Mouse (Mus musculus) liver, embryonic 11.5 days (tissue): ENCODE results near the gene Trim23. TPM values are rescaled to one million over a fixed set of nuclear protein-coding genes. Genes with fewer than 3 reads are reported as not detected.

ENCODE experiments used
- ATAC-seq: fragments of 200-750 bp; cut with Nextera tagmentation; replicated peaks from 2 replicates; pipeline ENCODE4 v1.8.0; 2017; ENCODE audit warnings: moderate number of reproducible peaks, mild to moderate bottlenecking, moderate TSS enrichment, moderate library complexity; ENCODE audit not compliant: low FRiP score
- DNase-seq: peaks from one replicate; pipeline ENCODE4 v3.0.0-alpha.2; 2017; ENCODE audit warnings: low spot score
- H3K27ac ChIP-seq: fragments of 300-500 bp; sonication (generic); 2 replicates; pipeline ENCODE4 v1.5.1; 2014; ENCODE audit warnings: mild to moderate bottlenecking, low read depth, low read length, control low read depth
- H3K27me3 ChIP-seq: fragments of 300-500 bp; sonication (generic); replicated peaks from 2 replicates; pipeline ENCODE4 v1.6.1; 2014; ENCODE audit warnings: low read length, mixed read lengths; ENCODE audit not compliant: control insufficient read depth, insufficient read depth
- H3K36me3 ChIP-seq: fragments of 300-500 bp; sonication (generic); 2 replicates; pipeline ENCODE4 v1.6.1; 2014; ENCODE audit warnings: mild to moderate bottlenecking, low read length, moderate library complexity, mixed read lengths; ENCODE audit not compliant: control insufficient read depth, insufficient read depth
- H3K4me1 ChIP-seq: fragments of 300-500 bp; sonication (generic); replicated peaks from 2 replicates; pipeline ENCODE4 v1.6.1; 2014; ENCODE audit warnings: low read length, mixed read lengths; ENCODE audit not compliant: control insufficient read depth, insufficient read depth
- H3K4me2 ChIP-seq: fragments of 300-500 bp; sonication (generic); 2 replicates; pipeline ENCODE4 v1.6.1; 2014; ENCODE audit warnings: mild to moderate bottlenecking, control low read depth, moderate library complexity
- H3K4me3 ChIP-seq: fragments of 300-500 bp; sonication (generic); 2 replicates; pipeline ENCODE4 v1.5.1; 2014; ENCODE audit warnings: low read depth, low read length, control low read depth
- H3K9ac ChIP-seq: fragments of 300-500 bp; sonication (generic); 2 replicates; pipeline ENCODE4 v1.6.1; 2014; ENCODE audit warnings: low read depth, low read length, control low read depth
- H3K9me3 ChIP-seq: fragments of 300-500 bp; sonication (generic); 2 replicates; pipeline ENCODE4 v1.6.1; 2016; ENCODE audit warnings: low read length, inconsistent platforms, mixed read lengths; ENCODE audit not compliant: control insufficient read depth
- WGBS: fragments of 180-500 bp; shearing (Covaris S2); extraction: QIAGEN DNeasy Blood & Tissue Kit; methylation state at CpG from one replicate; pipeline ENCODE4 v1.1.7; 2014; 5-methylcytosine and 5-hydroxymethylcytosine counted together
- polyA plus RNA-seq: library from polyadenylated mRNA; unstranded; fragments of >200 nt; fragmentation: Nextera tagmentation; extraction: Ambion mirVana; gene quantifications from 2 replicates; pipeline ENCODE4 v1.2.1, GENCODE M21; 2014

Gene Trim23
- polyA plus RNA-seq, 1 experiment from 2014 or later = 13.7 TPM

GRCm38 (mm10) chr13:104204313-104204712, 25.7 kb downstream of the Trim23 start:
- peaks cover 10% of the 10 kb centered on the region; the same call in 1 of the 2 replicates for H3K36me3 ChIP-seq
- H3K9ac ChIP-seq = no peak overlapping the region
- H3K27ac ChIP-seq = no peak overlapping the region
- H3K9me3 ChIP-seq = no peaks in the 10 kb centered on the region
- H3K27me3 ChIP-seq = no peaks in the 10 kb centered on the region
- no peak for DNase-seq
- H3K4me2 ChIP-seq = no peak overlapping the region
- H3K4me1 ChIP-seq = no peaks in the 10 kb centered on the region
- 76% methylated on average over 1 of the region's 1 CpGs for WGBS
- H3K4me3 ChIP-seq = no peak overlapping the region
- no peak for ATAC-seq

- peak overlapping the region; percentile 86 for H3K4me2 ChIP-seq
- H3K27me3 ChIP-seq = no peaks in the 10 kb centered on the region
- 35% methylated on average over 3 of the region's 3 CpGs for WGBS
- H3K9ac ChIP-seq = peak overlapping the region; percentile 88
- no peaks in the 10 kb centered on the region for H3K9me3 ChIP-seq
- no peak for ATAC-seq
- no peak for DNase-seq
- no peaks in the 10 kb centered on the region for H3K36me3 ChIP-seq
- no peak overlapping the region for H3K27ac ChIP-seq
- H3K4me1 ChIP-seq = peaks cover 3% of the 10 kb centered on the region; the same call in 1 of the 2 replicates
- peak overlapping the region; percentile 78 for H3K4me3 ChIP-seq
These were observed 48.9 kb downstream of the Trim23 start for GRCm38 (mm10) chr13:104227478-104227877.

- Histone ChIP-seq H3K9ac (peak within 1 kb of the TSS; percentile 88), H3K4me2 (peak within 1 kb of the TSS; percentile 86), H3K9me3 (no peaks in the 10 kb centered on the region), H3K27me3 (no peaks in the 10 kb centered on the region), H3K36me3 (no peaks in the 10 kb centered on the region; the same call in 1 of the 2 replicates), H3K4me3 (peak within 1 kb of the TSS; percentile 78), H3K4me1 (peaks cover 3% of the 10 kb centered on the region; the same call in 1 of the 2 replicates), H3K27ac (peak within 1 kb of the TSS; percentile 73)
- peak; percentile 96 for DNase-seq
- under 1% methylated on average over 55 of the region's 55 CpGs for WGBS
- ATAC-seq = peak; percentile 98
These were observed 49.9 kb downstream of the Trim23 start, which contains the start of the genes Cenpk and Ppwd1 for GRCm38 (mm10) chr13:104228384-104229066. Cenpk (plus strand) TSS chr13:104228611. Ppwd1 (minus strand) TSS chr13:104228843.

- Histone ChIP-seq H3K36me3 (no peaks in the 10 kb centered on the region; the same call in 1 of the 2 replicates), H3K27ac (peak overlapping the region; percentile 73), H3K4me3 (peak overlapping the region; percentile 78), H3K9ac (peak overlapping the region; percentile 88), H3K9me3 (no peaks in the 10 kb centered on the region), H3K27me3 (no peaks in the 10 kb centered on the region), H3K4me1 (peaks cover 3% of the 10 kb centered on the region; the same call in 1 of the 2 replicates), H3K4me2 (peak overlapping the region; percentile 85)
- no peak for DNase-seq
- ATAC-seq = peak; percentile 39; the same call in 1 of the 2 replicates
- 9% methylated on average over 15 of the region's 15 CpGs for WGBS
These were observed 50.6 kb downstream of the Trim23 start for GRCm38 (mm10) chr13:104229181-104229580.

Other genes starting within 250 kb of the Trim23 start
- gene Nln, start 69.2 kb upstream of the Trim23 start, polyA plus RNA-seq = 20.9 and 22.7 TPM in 2 replicates
- gene Sgtb, start 69.1 kb upstream of the Trim23 start, polyA plus RNA-seq = 2.1 and 2.7 TPM in 2 replicates
- 57.3 and 60.6 TPM in 2 replicates for gene Trappc13, start 328 bp upstream of the Trim23 start, polyA plus RNA-seq
- gene Cenpk, start 49.8 kb downstream of the Trim23 start, polyA plus RNA-seq = 94.9 and 100.0 TPM in 2 replicates
- gene Ppwd1, start 50.0 kb downstream of the Trim23 start, polyA plus RNA-seq = 17.0 and 18.4 TPM in 2 replicates
- gene Adamts6, start 109.0 kb downstream of the Trim23 start, polyA plus RNA-seq = 0.82 and 0.95 TPM in 2 replicates